Mouse (Mus musculus): ENCODE data around the gene Gm11037. TPM values are rescaled to one million over a fixed set of nuclear protein-coding genes. Genes with fewer than 3 reads are reported as not detected.

Gm11037 gene
- total RNA-seq, 2 experiments from 2014 or later, result not detected

GRCm38 (mm10) chr2:131127161-131127730, 6.1 kb upstream of the Gm11037 start, which contains the start of gene Hspa12b:
Gene Hspa12b, plus strand, starts transcription at chr2:131127280.
- intact Hi-C loops (cut with DNase I), result loop anchor here (2.0 kb wide), 1 partner anchor 14 kb away; no protein-coding TSS in a partner anchor

GRCm38 (mm10) chr2:131128211-131128610, 5.1 kb upstream of the Gm11037 start:
- no peak for DNase-seq
- intact Hi-C loops (cut with DNase I), result no loop called here

More at GRCm38 (mm10) chr2:131127161-131127730, 6.1 kb upstream of the Gm11037 start, which contains the start of gene Hspa12b:
- peak; percentile 81 to 84 for DNase-seq

GRCm38 (mm10) chr2:131128636-131129157, 4.6 kb upstream of the Gm11037 start:
- intact Hi-C loops (cut with DNase I), result no loop called here
- no peak for DNase-seq

GRCm38 (mm10) chr2:131129836-131130235, 3.5 kb upstream of the Gm11037 start:
- intact Hi-C loops (cut with DNase I), result no loop called here
- no peak for DNase-seq

GRCm38 (mm10) chr2:131130849-131131248, 2.4 kb upstream of the Gm11037 start:
- no peak for DNase-seq
- intact Hi-C loops (cut with DNase I), result no loop called here

- no peak for DNase-seq
- intact Hi-C loops (cut with DNase I), result no loop called here
These were observed 997 bp upstream of the Gm11037 start for GRCm38 (mm10) chr2:131132111-131132888.

GRCm38 (mm10) chr2:131134381-131134780, 1.1 kb downstream of the Gm11037 start:
- peak in 1 of 2 experiments; percentile 57 for DNase-seq
- intact Hi-C loops (cut with DNase I), result no loop called here

GRCm38 (mm10) chr2:131134826-131135400, 1.6 kb downstream of the Gm11037 start:
- intact Hi-C loops (cut with DNase I), result no loop called here
- peak in 1 of 2 experiments; percentile 7 for DNase-seq

- peak in 1 of 2 experiments; percentile 2 for DNase-seq
- intact Hi-C loops (cut with DNase I), result no loop called here
These were observed 2.3 kb downstream of the Gm11037 start for GRCm38 (mm10) chr2:131135521-131136139.

GRCm38 (mm10) chr2:131138296-131138695, 5.0 kb downstream of the Gm11037 start:
- DNase-seq, result peak; percentile 0 to 3
- intact Hi-C loops (cut with DNase I), result no loop called here

- DNase-seq, result no peak
- intact Hi-C loops (cut with DNase I), result no loop called here
These were observed 5.5 kb downstream of the Gm11037 start for GRCm38 (mm10) chr2:131138760-131139159.

- peak in 1 of 2 experiments; percentile 0 for DNase-seq
- intact Hi-C loops (cut with DNase I), result no loop called here
These were observed 6.0 kb downstream of the Gm11037 start for GRCm38 (mm10) chr2:131139287-131139686.

GRCm38 (mm10) chr2:131139886-131140532, 6.7 kb downstream of the Gm11037 start:
- DNase-seq, result peak; percentile 53 to 61

GRCm38 (mm10) chr2:131140533-131140905, 7.2 kb downstream of the Gm11037 start:
- intact Hi-C loops (cut with DNase I), result loop anchor here (2.0 kb wide), 1 partner anchor 14 kb away; the partner anchor contains the start of gene Hspa12b
- no peak for DNase-seq

More at GRCm38 (mm10) chr2:131139886-131140532, 6.7 kb downstream of the Gm11037 start:
- intact Hi-C loops (cut with DNase I), result loop anchor here (2.0 kb wide), 1 partner anchor 13 kb away; the partner anchor contains the start of gene Hspa12b

GRCm38 (mm10) chr2:131141336-131141986, 8.2 kb downstream of the Gm11037 start:
- DNase-seq, result no peak
- intact Hi-C loops (cut with DNase I), result loop anchor here (2.0 kb wide), 1 partner anchor 15 kb away; the partner anchor contains the start of gene Hspa12b

- intact Hi-C loops (cut with DNase I), result loop anchor here (2.0 kb wide), 1 partner anchor 48 kb away; no protein-coding TSS in a partner anchor
These were observed 9.3 kb downstream of the Gm11037 start for GRCm38 (mm10) chr2:131142592-131142991.

GRCm38 (mm10) chr2:131143007-131143780, 9.9 kb downstream of the Gm11037 start:
- intact Hi-C loops (cut with DNase I), result loop anchor here (1.0 to 2.0 kb wide), 2 partner anchors 45 to 48 kb away; no protein-coding TSS in a partner anchor
- no peak for DNase-seq

More at GRCm38 (mm10) chr2:131142592-131142991, 9.3 kb downstream of the Gm11037 start:
- DNase-seq, result peak; percentile 85 to 90

GRCm38 (mm10) chr2:131145121-131145520, 11.8 kb downstream of the Gm11037 start:
- DNase-seq, result no peak
- intact Hi-C loops (cut with DNase I), result no loop called here
